In the genomic region with DNA sequence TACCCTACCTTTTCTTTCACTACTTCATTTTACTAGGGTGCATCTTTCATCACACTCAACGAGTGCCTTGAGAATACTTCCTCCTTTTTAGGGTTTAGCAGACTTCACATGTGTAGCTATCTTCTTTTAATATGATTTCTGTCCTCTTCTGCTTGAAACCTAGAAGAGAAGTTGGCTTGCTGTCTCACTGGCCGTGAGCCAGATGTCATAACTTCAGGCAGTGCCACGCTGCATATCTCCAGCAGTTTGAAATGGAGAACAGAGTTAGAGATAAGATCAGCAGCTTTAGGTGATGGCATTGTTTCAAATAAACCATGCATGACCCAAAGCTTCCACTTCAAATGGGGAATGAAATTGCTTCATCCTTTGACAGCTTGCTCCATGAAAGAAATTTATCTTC, we compare ENCODE assay signal across 9 mouse cellular contexts.
A peak's percentile ranks its signal among the peaks of the same experiment; 100 is the strongest.
DNase-seq lines count a peak whose midpoint lies in the region; ATAC-seq and TF ChIP-seq lines count a peak whose summit lies in the region.
"Had no signal": no experiment of that assay in that cellular context is flagged by ENCODE, and none has a peak within 500 bp of the region (broad histone marks: within the 10 kb centered on the region; RNA-seq: fewer than 3 reads in every experiment).

No protein-coding gene starts in this region.

- H3K4me2 ChIP-seq in kidney, embryonic 15.5 days = no peak overlapping the region
- H3K4me2 ChIP-seq in stomach, postnatal 0 days (replicated peaks; ENCODE audit: low read depth) = no peak overlapping the region
- H3K4me2 ChIP-seq: midbrain, embryonic 11.5 days had no signal

- H3K4me3 ChIP-seq in spleen, adult 2 months (ENCODE audit: extremely low read depth, insufficient read depth, insufficient read length) = no peak overlapping the region
- no peak overlapping the region for H3K4me3 ChIP-seq in kidney, embryonic 15.5 days (replicated peaks)
- H3K4me3 ChIP-seq in stomach, postnatal 0 days (ENCODE audit: low read depth, low read length) = no peak overlapping the region

- peak; percentile 23 to 71 for DNase-seq in adrenal gland, adult (ENCODE audit: inconsistent age in 2 of 2, low spot score in 1 of 2)
- no peak for DNase-seq in adrenal gland, postnatal 4 days (ENCODE audit: low spot score in 2 of 2)
- DNase-seq in spleen, adult 2 months (ENCODE audit: low read depth in 1 of 2, low spot score in 2 of 2) = no peak
- no peak for DNase-seq in spleen, postnatal 14 days (ENCODE audit: low spot score in 2 of 2)
- no peak for DNase-seq in stomach, postnatal 0 days (ENCODE audit: low spot score)
- DNase-seq in cerebellum, adult 11 months = no peak
- DNase-seq in left cerebral cortex, adult 18-20 months (ENCODE audit: low spot score in 2 of 2) = no peak

- H3K9ac ChIP-seq in kidney, embryonic 15.5 days = no peak overlapping the region
- no peak overlapping the region for H3K9ac ChIP-seq in stomach, postnatal 0 days (ENCODE audit: low read length)

- TF ChIP-seq POLR2A in spleen, adult 2 months (IDR thresholded peaks at IDR 0.05; ENCODE audit: low read depth, low read length) = no peak

- WGBS in spleen, adult 2 months = 20% methylated on average over 3 of the region's 3 CpGs
- 40% methylated on average over 3 of the region's 3 CpGs for WGBS in kidney, embryonic 15.5 days
- 34% methylated on average over 3 of the region's 3 CpGs for WGBS in stomach, postnatal 0 days

- H3K9me3 ChIP-seq in kidney, embryonic 15.5 days (replicated peaks) = no peaks in the 10 kb centered on the region
- no peaks in the 10 kb centered on the region for H3K9me3 ChIP-seq in stomach, postnatal 0 days (ENCODE audit: control insufficient read depth, low read length)

- H3K36me3 ChIP-seq in spleen, adult 2 months (ENCODE audit: control insufficient read depth, insufficient read depth, low read length) = no peaks in the 10 kb centered on the region
- H3K36me3 ChIP-seq in kidney, embryonic 15.5 days = no peaks in the 10 kb centered on the region
- no peaks in the 10 kb centered on the region for H3K36me3 ChIP-seq in stomach, postnatal 0 days (ENCODE audit: control insufficient read depth, insufficient read depth, low read length)

- peak overlapping the region; percentile 8; the same call in 1 of the 2 replicates for H3K27ac ChIP-seq in spleen, adult 2 months (ENCODE audit: insufficient read depth, low read length)
- peak overlapping the region; percentile 42 for H3K27ac ChIP-seq in kidney, embryonic 15.5 days
- H3K27ac ChIP-seq in stomach, postnatal 0 days (replicated peaks) = peak overlapping the region; percentile 49; the same call in 1 of the 2 replicates

- no peak for TF ChIP-seq EP300 in stomach, postnatal 0 days (optimal IDR thresholded peaks at IDR 0.05)

- H3K27me3 ChIP-seq in spleen, adult 2 months (ENCODE audit: control insufficient read depth, insufficient read depth, low read length) = no peaks in the 10 kb centered on the region
- no peaks in the 10 kb centered on the region for H3K27me3 ChIP-seq in kidney, embryonic 15.5 days
- no peaks in the 10 kb centered on the region for H3K27me3 ChIP-seq in stomach, postnatal 0 days (ENCODE audit: control insufficient read depth, insufficient read depth, low read length)

- no peak for TF ChIP-seq CTCF in spleen, adult 2 months (IDR thresholded peaks at IDR 0.05; ENCODE audit: extremely low read depth, insufficient read depth, insufficient read length, insufficient replicate concordance)
- TF ChIP-seq CTCF in stomach, postnatal 0 days (IDR thresholded peaks at IDR 0.05; ENCODE audit: low read depth) = no peak

- ATAC-seq in kidney, embryonic 15.5 days (replicated peaks; ENCODE audit: low FRiP score) = 0 out of 2 replicates have a peak, but pooled peaks have one; percentile 56
- ATAC-seq in stomach, postnatal 0 days (ENCODE audit: low FRiP score, low TSS enrichment) = no peak

- H3K4me1 ChIP-seq in spleen, adult 2 months (ENCODE audit: control insufficient read depth, insufficient read depth, insufficient read length) = peaks cover 3% of the 10 kb centered on the region; the same call in 1 of the 2 replicates
- peaks cover 16% of the 10 kb centered on the region for H3K4me1 ChIP-seq in kidney, embryonic 15.5 days
- no peaks in the 10 kb centered on the region for H3K4me1 ChIP-seq in stomach, postnatal 0 days (replicated peaks; ENCODE audit: control insufficient read depth, insufficient read depth)

Comparison
In these comparisons a context has a peak if more than half of its experiments do, and no peak if none do; other contexts are left out.
1. DNase-seq: peak in adrenal gland, adult (2 of 2); none in adrenal gland, postnatal 4 days (0 of 2), spleen, adult 2 months (0 of 2), spleen, postnatal 14 days (0 of 2), stomach, postnatal 0 days (single experiment), cerebellum, adult 11 months (single experiment) and left cerebral cortex, adult 18-20 months (0 of 2).
2. Peak in every context shown above with its lines, with median percentiles within 50 percentile points of each other: H3K27ac ChIP-seq.